Mouse (Mus musculus): Measurements from ENCODE around the gene Prok2. TPM values are rescaled to one million over a fixed set of nuclear protein-coding genes. Genes with fewer than 3 reads are reported as not detected.

The Prok2 gene
- total RNA-seq, 2 experiments from 2014 or later, result not detected

DNA sequence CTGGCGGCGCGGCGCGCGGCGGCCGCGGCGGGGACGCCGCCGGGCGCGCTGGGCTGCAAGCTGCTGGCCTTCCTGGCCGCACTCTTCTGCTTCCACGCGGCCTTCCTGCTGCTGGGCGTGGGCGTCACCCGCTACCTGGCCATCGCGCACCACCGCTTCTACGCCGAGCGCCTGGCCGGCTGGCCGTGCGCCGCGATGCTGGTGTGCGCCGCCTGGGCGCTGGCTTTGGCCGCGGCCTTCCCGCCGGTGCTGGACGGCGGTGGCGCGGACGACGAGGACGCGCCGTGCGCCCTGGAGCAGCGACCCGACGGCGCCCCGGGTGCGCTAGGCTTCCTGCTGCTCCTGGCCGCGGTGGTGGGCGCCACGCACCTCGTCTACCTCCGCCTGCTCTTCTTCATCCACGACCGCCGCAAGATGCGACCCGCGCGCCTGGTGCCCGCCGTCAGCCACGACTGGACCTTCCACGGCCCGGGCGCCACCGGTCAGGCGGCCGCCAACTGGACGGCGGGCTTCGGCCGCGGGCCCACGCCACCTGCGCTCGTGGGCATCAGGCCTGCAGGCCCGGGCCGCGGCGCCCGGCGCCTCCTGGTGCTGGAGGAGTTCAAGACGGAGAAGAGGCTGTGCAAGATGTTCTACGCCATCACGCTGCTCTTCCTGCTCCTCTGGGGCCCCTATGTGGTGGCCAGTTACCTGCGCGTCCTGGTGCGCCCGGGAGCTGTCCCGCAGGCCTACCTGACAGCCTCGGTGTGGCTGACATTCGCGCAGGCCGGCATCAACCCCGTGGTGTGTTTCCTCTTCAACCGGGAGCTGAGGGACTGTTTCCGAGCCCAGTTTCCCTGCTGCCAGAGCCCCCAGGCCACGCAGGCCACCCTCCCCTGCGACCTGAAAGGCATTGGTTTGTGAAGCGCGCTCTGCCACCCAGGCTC lies 33.0 kb downstream of the Prok2 start:
- DNase-seq (ENCODE audit: low spot score in 2 of 2), result peak; percentile 4 to 22

DNA sequence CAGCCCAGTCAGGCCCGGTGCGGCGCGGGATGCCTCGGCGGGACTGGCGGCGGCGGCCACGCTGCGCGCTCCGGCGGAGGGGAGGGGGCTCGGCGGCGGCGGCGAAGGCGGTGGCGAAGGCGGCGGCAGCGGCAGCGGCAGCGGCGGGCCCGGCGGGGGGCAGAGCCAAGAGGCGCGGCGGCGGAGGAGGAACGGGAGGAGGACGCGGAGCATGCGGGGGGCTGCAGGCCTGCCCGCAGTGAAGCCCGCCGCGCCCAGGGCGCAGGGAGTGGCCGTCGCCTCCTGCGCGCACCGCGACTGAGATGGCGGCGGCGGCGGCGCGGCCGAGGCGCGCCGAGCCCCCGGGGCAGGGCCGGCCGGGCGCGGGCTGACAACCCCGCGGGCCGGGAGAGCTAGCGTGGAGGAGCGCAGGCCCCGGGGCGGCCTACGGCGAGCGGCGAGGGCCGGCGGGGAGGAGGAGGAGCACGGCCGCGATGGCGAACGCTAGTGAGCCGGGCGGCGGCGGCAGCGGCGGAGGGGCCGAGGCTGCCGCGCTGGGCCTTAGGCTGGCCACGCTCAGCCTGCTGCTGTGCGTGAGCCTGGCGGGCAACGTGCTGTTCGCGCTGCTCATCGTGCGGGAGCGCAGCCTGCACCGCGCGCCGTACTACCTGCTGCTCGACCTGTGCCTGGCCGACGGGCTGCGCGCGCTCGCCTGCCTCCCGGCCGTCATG lies 33.8 kb downstream of the Prok2 start, which contains the start of gene Gpr27:
Gene Gpr27 (plus strand): TSS at position 474 of the 710 bp plus-strand sequence.
- peak; percentile 12 to 29 for DNase-seq (ENCODE audit: low spot score in 2 of 2)

DNA sequence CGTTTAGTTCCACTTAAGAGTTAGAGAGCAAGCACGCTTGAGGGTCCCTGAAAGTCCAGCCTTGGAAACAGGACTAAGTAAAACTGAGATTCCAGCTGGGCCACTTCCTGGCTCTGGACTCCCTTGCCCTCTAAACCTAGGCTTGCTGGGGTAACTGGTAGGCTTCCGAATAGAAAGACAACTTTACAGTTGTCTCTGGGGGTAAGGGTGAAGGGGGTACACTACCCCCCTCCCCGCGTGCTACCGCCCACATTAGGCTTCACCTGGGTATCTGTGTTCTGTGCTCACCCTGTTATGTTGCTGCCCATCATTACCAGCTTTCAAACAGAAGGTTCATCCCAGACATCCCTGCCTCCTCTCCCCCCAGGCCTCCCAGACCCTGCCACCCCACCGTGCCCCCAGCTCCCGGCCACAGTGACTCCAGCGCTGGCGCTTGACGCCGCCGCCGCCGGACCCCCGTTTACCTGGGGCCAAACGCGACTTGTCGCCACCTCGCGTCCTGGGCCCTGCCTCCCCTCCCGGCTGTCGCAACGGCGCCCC lies 34.5 kb downstream of the Prok2 start:
- no peak for DNase-seq (ENCODE audit: low spot score in 2 of 2)

DNA sequence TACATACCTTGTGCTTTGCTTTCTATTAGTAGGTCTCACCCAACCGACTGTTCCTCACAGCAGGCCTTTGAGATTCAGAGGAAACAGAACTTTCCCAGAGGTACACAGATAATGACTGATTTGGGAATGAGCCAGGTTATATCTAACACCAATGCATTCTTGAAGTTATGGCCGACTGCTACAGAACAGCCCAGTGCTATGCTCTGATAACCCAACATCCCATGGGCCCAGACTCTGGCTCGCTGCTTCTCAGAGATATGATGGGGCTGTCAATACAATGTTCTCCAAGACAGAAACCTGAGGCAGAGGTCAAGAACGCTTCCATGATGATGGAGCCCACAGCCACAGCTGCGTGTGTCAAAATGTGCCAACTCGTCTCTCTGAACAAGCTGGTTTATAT lies 37.7 kb downstream of the Prok2 start:
- no peak for DNase-seq (ENCODE audit: low spot score in 2 of 2)

DNA sequence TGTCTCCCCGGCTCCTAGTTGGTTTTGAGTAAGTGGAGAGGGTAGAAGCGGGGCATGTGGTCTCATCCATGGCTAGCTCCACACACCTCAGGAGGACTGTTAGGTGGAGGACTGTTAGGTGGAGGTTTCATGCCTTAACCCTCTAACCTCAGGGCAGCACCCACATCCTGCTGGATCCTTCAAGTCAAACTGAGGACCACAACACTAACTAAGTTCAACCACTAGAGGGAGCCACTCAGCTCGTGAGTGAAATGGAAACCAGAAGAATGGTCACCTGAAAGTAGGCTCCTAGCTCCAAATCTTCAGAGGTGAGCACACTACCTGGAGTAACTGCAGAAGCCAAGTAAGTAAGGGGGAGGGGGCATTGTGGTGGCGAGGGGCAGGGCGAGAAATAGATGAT lies 41.3 kb downstream of the Prok2 start:
- DNase-seq (ENCODE audit: low spot score in 2 of 2), result no peak

DNA sequence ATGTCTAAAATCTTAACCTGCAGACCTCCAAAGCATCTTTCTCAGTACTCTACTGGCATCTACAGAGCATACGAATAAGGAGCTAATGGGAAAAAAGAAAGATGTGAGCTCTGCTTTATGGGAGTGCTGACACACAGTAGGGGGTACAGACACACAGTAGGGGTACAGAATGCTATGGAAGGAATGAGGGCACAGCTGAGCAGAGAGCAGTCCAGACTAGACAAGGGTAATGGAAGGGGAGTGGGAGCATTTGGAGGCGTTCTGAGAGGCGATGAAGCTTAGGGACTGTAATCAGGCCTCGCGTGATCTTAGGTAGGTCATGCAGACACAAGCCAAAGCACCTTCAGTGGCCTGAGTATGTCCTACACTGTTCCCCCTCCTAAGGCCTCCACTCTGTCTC lies 42.2 kb downstream of the Prok2 start:
- no peak for DNase-seq (ENCODE audit: low spot score in 2 of 2)

DNA sequence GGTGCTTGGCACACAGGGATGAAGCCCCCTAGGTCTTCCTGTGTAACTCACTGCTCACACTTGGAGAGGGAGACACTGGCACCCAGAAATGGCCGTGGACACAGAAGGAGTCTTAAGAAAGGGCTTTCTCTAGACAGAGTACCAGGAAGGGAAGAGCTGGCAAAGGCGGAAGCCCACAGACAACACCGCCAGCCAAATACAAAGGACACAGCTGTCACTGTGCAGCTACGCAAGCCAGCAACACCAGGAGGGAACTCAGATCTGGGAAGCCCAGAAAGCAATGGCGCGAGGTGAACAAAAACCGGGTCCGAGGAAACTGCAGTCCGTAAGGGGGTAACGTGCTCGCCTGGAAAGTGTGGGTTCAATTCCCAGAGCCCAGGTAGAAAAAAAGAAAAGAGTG lies 48.1 kb downstream of the Prok2 start:
- DNase-seq (ENCODE audit: low spot score in 2 of 2), result no peak

DNA sequence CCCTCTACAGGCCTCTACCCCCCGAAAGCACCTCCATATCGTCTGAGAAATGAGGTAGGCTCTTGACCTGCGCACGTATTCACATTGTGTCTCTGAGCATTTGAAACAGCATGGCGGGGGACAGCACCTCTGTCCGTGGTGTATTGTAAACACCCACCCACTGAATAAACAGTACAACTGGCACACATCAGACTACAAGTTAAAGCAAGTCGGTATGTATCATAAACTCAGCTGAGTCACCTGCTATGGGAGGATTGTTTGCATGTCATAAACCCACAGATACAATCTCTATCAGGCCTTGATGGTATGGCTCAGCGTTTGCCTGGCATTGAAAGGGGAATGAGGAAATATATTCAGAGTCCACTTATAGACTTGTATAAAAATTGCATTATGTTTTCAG lies 48.9 kb downstream of the Prok2 start:
- no peak for DNase-seq (ENCODE audit: low spot score in 2 of 2)

DNA sequence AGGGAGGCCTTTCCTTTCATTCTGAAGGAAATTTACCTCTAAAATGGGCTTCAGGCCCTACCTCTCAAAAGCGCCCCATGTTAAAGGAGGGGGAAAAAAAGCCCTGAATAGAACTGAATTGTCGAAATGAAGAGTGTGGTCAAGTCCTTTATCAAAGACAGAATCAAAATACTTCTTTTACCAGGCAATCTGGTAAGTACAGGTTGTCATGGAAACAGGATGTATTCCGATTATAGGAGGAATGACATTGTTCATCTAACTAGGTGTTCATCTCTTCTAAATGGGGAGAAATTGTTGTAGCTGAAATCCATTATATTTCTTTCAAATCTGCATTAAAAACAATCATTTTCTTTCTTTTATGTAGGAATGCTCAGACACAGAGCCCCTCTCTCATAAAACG lies 51.7 kb downstream of the Prok2 start:
- DNase-seq (ENCODE audit: low spot score in 2 of 2), result no peak

DNA sequence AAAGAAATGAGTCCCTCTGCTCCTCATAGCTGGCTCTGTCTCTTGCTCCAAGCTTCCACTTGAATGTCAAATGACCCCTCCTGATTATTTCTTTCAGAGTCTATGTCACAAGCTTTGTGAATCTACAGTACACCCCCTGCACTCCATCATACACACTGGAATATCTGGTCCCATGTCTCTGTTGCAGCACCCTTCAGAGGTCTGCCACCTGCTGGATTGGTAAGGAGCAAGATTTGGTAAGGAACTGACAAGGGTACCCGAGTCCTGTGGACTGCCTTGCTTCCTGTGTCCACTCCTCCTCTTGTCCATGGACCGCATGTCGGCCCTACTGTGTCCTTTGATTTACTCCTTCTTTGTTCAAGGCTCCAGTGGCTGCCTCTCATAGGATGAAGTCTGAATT lies 54.4 kb downstream of the Prok2 start:
- DNase-seq (ENCODE audit: low spot score in 2 of 2), result no peak

DNA sequence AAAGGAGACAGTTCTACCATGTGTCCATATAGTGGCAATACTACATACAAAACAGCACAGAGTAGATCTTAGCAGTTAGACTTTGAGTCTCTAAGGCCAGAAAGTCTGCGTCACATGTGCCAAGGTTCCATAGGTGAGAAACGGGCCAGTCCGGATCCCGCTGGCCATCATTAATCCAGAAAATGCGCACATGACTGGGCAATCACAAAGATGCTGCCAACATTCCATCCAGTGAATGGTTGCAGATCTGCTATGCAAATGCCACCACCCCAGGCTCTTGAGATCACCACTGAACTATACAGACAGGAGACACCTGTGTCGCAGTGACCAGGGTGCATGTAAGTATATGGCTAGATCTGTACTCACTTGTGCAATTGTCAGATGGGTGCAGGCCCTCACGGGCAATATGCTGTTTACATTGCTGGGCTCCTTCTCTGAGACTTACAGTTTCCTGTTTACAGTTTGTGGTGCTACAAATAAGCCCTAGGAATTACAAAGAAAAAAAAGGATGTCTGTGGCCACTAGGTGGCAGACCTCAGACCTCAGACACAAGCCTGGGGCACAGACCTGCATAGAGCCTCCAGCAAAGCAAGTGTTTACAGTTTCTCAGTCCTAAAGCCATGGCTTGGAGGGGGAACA lies 55.6 kb downstream of the Prok2 start:
- peak; percentile 43 to 49 for DNase-seq (ENCODE audit: low spot score in 2 of 2)

DNA sequence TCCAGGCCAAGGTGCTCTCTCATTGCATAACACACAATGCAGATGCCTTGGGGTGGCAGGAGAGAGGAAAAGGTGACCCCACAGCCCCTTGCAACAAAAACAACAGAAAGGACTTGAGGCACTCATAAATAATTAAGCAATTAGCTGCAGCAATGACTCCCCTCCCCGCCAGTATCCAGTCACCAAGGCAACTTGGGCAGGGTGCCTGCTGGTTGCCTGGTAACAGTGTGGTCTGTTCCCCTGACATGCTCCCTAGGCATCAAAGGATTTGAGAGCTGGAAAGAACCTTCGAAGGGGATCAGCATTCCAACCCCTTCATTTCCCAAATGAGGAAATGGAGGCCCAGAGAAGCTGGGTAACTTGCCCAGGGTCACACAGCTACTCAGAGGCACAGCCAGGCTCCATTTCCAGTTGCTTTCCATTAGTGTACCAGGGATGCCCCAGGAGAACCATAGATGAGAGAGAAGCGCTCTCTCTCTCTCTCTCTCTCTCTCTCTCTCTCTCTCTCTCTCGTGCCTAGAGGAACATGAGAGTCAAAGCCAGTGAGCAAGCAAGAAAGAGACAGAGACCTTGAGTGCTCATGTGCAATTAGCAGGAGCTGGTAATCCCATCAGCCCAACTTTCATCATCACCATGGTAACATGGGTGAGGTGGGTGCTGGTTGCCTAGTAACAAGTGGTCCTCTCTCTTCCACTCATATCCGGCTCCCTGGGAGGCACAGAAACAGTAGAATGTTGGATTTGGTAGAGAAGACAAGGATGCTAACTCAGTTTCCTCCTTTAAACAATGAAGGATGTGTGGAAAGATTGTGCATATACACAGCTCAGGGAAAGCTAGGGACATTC lies 56.5 kb downstream of the Prok2 start:
- no peak for DNase-seq (ENCODE audit: low spot score in 2 of 2)

DNA sequence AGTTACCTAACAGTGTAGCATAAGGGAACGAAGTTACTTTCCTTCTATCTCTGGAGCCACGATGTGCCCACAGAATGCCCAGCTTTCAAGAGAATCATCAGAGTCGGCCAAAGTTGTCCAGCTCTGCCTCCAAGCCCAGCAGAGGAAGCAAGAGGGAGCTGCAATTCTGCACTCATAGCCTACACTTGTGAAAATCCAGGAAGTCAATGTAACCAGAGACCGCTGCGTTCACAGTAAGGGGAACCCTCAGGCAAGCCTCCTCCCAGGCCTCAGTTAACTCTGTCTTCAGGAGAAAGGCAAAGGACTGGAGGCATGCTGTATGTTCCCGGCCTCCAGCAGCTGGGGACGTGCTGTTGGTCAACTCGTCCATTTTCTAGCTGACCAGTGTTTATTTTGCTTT lies 58.9 kb downstream of the Prok2 start:
- no peak for DNase-seq (ENCODE audit: low spot score in 2 of 2)

DNA sequence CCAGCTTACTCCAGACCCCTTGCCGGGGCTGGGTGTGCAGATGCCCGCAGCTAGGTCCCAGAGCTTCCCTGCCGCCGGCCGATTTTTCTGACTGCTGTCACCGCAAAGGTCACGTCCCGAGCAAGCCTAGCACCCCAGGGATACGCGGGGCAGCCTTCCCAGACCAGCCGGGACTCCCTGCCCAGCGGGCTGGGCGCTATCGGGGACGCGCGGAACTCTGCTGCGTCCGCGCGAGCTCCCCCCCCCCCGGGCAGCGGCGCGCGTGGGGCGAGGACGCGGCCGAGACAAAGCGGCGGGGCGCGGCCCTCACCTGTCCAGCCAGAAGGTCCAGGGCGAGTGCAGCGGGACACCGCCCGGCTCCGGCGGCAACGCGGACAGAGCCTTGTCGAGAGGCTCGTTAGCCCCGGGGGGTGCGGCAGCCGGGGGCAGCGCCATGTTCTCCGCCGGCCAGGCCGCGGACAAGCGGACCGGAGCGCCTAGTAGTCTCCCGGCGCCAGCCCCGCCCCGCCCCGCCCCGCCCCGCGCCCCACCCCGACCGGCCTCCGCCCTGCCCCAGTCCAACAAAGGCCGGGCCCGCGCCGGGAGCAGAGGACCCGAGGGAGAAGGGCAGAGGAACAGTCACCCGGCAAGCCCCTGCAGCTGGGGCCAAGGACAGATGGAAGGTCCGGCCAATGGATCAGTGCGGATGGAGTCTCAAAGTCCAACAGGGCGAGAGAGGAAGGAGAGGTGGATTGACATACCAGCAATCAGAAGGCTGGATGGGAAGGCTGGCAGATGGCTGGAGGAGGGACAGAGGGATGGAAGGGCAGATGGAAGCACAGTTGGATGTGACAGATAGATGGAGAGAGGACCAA lies 59.6 kb downstream of the Prok2 start, which contains the start of the genes Eif4e3 and Gm20696:
Gene Eif4e3 (minus strand): TSS at position 454 of the 854 bp plus-strand sequence.
Gene Gm20696 (minus strand): TSS at position 480 of the 854 bp plus-strand sequence.
- DNase-seq (ENCODE audit: low spot score in 2 of 2), result peak; percentile 60 to 66

DNA sequence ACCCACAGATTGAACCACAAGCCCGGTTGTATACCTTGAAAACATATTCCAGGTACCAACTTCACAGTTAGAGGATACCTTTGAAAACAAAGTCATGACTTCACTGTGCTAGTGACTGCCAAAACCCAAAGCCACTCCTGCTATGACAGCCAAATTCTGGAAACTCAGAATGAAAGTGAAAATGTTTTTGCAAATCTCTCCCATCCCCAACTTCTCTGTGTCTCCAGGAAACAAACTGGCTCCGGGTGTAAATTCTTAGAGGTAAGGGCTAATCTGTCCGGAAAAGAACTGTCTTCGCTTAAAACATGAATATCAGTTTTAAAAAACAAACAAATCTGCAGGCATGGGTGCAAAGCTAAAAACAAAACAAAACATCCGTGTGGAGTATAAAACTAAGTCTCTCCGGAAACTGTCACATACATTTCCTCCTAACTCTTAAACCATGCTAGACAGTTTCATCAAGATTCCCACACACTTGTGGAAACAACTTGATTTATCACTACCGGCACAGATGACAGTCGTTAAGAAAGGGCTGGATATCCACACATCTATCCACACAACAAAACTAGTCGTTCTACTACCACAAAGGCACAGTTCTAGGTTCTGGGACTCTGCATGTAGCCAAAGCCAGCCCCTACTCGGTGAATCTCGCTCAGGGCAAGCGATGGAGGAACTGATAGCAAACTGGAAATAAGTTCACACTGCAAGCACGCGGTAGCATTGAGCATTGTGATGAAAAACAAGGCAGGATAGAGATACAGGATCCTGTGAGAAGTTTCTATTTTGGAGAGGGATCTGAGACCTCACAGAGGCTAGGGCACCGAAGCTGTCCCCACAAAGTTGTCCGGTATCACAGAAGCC lies 60.5 kb downstream of the Prok2 start:
- DNase-seq (ENCODE audit: low spot score in 2 of 2), result no peak

DNA sequence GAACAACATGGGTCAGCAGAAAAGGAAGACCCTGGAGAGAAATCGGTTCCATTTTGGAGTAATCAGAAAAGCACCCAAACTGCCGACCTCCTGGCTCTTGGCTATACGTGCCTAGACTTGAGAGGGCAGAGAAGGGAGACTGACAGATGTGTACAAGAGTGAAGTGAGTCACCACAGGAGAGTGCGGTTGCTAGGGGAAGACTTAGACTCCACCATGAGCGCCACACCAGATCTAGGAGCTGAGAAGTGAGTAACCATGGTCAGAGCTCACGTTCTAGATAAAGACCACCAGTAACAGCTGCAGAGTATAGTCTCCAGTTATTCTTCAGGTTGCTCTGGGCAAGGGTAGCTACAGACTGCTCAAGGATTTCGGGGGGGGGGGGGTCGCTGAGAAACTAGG lies 63.0 kb downstream of the Prok2 start:
- DNase-seq (ENCODE audit: low spot score in 2 of 2), result no peak
